Mouse (Mus musculus): ENCODE measurements around the gene Pnpla3. TPM values are rescaled to one million over a fixed set of nuclear protein-coding genes. Genes with fewer than 3 reads are reported as not detected.

Pnpla3 gene
- polyA plus RNA-seq (2016; fragmentation: Nextera tagmentation; extraction: Ambion mirVana): 2.6 and 3.4 TPM in 2 replicates

DNA sequence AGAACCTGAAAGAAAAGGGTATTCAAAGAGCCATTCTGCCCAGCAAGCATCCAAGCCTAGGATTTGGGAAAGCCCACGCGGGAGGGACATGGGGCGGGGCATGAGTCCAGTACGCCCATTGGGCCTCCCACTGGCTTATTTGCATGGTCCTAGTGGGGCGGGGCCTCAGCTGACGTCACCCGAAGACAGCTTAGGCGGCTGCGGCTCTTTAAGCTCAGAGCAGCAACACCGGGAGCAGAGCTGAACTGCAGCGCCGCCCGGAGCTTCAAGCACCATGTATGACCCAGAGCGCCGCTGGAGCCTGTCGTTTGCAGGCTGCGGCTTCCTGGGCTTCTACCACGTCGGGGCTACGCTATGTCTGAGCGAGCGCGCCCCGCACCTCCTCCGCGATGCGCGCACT, at the start of gene Pnpla3:
Gene Pnpla3 (plus strand): TSS at position 238 of the 400 bp plus-strand sequence.
- WGBS: 0% methylated on average over 28 of the region's 28 CpGs
- peaks cover 18% of the 10 kb centered on the region for H3K4me1 ChIP-seq
- ATAC-seq (ENCODE audit: low FRiP score, low read depth): peak; percentile 96
- H3K9me3 ChIP-seq: no peaks in the 10 kb centered on the region
- no peak within 1 kb of the TSS for H3K27ac ChIP-seq
- H3K4me3 ChIP-seq: peak within 1 kb of the TSS; percentile 58
- no peaks in the 10 kb centered on the region for H3K36me3 ChIP-seq
- peaks cover 9% of the 10 kb centered on the region; the same call in 1 of the 2 replicates for H3K27me3 ChIP-seq (replicated peaks)
- peak within 1 kb of the TSS; percentile 98 for H3K4me2 ChIP-seq (replicated peaks)
- peak within 1 kb of the TSS; percentile 62 for H3K9ac ChIP-seq

DNA sequence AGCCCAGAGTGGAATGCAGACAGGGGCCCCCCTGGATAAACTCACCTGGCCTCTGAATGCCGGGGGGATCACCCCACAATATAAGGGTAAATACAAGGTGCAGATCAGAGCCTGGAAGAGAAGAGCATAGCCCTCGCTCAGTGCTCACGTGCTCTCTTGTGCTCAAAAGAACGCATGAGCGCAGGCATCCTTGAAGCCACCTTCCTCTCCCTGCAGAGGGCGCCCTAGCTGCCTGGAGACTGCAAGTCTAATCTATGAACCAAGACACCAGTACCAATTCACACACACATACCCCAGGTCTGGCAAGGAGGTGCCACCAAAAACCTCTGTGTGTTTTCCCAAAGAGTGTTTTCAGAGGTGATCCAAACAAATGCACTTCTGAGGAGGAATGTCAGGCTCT, 47.0 kb upstream of the Pnpla3 start:
- H3K36me3 ChIP-seq: no peaks in the 10 kb centered on the region
- no peaks in the 10 kb centered on the region for H3K4me1 ChIP-seq
- no peak overlapping the region for H3K9ac ChIP-seq
- ATAC-seq (ENCODE audit: low FRiP score, low read depth): no peak
- no peaks in the 10 kb centered on the region for H3K27me3 ChIP-seq (replicated peaks)
- WGBS: 19% methylated on average over 6 of the region's 6 CpGs
- H3K4me3 ChIP-seq: no peak overlapping the region
- H3K9me3 ChIP-seq: no peaks in the 10 kb centered on the region
- H3K4me2 ChIP-seq (replicated peaks): no peak overlapping the region
- no peak overlapping the region for H3K27ac ChIP-seq

DNA sequence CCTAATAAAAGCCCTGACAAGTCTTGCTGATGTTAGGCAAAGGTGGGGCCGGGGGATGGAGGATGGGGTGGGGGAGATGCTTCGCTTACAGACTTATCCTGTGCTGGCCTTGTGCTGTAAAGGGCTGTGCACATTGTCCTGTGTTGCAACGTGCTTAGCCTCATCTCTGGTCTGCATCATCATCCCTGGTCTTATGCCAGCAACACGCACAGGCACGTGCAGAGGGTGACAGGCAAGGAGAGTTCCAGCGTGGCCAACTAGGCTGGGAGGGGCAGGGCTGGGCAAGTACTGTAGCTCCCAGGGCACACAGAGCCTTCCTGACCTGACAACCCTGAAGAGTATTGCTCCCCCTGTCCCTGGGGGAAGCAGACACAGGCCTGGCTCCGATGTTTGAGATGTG, 46.6 kb upstream of the Pnpla3 start:
- 84% methylated on average over 7 of the region's 7 CpGs for WGBS
- Histone ChIP-seq H3K4me2 (replicated peaks) (no peak overlapping the region), H3K4me3 (no peak overlapping the region), H3K27ac (no peak overlapping the region), H3K4me1 (no peaks in the 10 kb centered on the region), H3K9me3 (no peaks in the 10 kb centered on the region), H3K9ac (no peak overlapping the region), H3K27me3 (replicated peaks) (no peaks in the 10 kb centered on the region), H3K36me3 (no peaks in the 10 kb centered on the region)
- ATAC-seq (ENCODE audit: low FRiP score, low read depth): no peak

DNA sequence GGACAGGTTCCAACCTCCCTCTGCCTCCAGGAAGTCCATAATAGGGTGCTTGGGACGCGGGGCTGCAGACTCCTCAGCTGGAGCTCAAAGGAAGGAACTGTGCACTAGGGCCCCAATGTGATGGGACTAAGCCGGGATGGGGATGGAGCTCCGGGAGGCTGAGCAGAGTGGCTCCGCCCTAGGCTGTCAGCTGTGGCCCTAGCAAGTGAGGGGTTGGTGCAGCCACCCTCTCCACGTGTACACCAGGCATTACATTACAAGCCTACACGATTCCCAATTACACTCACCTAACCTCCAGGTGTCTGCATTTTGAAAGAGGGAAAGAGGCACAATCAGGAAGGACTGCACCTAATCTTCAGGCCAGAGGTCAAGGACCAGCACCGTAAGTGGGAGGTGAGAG, 44.6 kb upstream of the Pnpla3 start, which contains the start of gene Pnpla5:
Gene Pnpla5 (minus strand): TSS at position 101 of the 400 bp plus-strand sequence.
- WGBS: 74% methylated on average over 8 of the region's 8 CpGs
- Histone ChIP-seq H3K27me3 (replicated peaks) (no peaks in the 10 kb centered on the region), H3K36me3 (no peaks in the 10 kb centered on the region), H3K9me3 (no peaks in the 10 kb centered on the region), H3K4me3 (no peak within 1 kb of the TSS), H3K4me1 (no peaks in the 10 kb centered on the region), H3K27ac (no peak within 1 kb of the TSS), H3K4me2 (replicated peaks) (no peak within 1 kb of the TSS), H3K9ac (no peak within 1 kb of the TSS)
- no peak for ATAC-seq (ENCODE audit: low FRiP score, low read depth)

DNA sequence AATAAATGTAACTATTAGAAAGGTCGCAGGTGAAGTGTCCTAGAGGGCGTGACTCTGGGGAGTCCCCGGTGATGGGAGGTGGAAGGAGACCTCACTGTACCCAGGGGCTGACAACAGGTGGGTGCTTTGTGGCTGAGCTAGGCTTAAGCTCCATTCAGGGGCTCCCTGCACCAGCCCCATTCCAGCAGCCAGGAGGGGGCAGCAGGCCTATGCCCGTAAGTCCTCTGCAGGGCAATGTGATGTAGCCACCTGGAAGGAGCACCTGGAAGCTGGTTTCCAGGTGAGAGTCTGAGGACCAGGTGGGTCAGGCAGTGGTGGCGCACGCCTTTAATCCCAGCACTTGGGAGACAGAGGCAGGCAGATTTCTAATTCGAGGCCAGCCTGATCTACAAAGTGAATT, 43.6 kb upstream of the Pnpla3 start:
- Histone ChIP-seq H3K9ac (no peak overlapping the region), H3K9me3 (no peaks in the 10 kb centered on the region), H3K27me3 (replicated peaks) (no peaks in the 10 kb centered on the region), H3K4me2 (replicated peaks) (no peak overlapping the region), H3K4me1 (no peaks in the 10 kb centered on the region), H3K27ac (no peak overlapping the region), H3K36me3 (no peaks in the 10 kb centered on the region), H3K4me3 (no peak overlapping the region)
- 68% methylated on average over 7 of the region's 7 CpGs for WGBS
- no peak for ATAC-seq (ENCODE audit: low FRiP score, low read depth)

DNA sequence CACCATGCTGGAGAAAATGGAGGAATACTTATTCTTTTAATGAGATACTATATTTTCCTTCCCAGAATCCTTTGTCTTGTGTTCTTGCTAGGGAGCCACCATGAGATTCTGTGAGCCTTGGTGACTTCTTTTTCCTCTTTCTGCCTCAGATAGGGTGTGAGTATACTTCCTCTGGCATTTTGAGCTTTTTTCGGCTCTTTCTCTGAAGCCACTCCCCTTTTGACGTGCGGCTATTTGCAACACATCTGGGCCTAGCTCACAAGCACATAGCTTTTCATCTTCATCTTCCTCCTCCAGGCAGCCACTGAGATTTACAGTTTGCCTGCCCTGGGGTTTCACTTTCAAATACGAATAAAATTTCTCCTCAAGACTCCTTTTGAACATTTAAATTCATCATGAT, 41.2 kb upstream of the Pnpla3 start:
- Histone ChIP-seq H3K9ac (no peak overlapping the region), H3K27ac (no peak overlapping the region), H3K4me2 (replicated peaks) (no peak overlapping the region), H3K27me3 (replicated peaks) (no peaks in the 10 kb centered on the region), H3K36me3 (no peaks in the 10 kb centered on the region), H3K4me1 (no peaks in the 10 kb centered on the region), H3K9me3 (no peaks in the 10 kb centered on the region), H3K4me3 (no peak overlapping the region)
- no peak for ATAC-seq (ENCODE audit: low FRiP score, low read depth)
- 80% methylated on average over 4 of the region's 4 CpGs for WGBS

DNA sequence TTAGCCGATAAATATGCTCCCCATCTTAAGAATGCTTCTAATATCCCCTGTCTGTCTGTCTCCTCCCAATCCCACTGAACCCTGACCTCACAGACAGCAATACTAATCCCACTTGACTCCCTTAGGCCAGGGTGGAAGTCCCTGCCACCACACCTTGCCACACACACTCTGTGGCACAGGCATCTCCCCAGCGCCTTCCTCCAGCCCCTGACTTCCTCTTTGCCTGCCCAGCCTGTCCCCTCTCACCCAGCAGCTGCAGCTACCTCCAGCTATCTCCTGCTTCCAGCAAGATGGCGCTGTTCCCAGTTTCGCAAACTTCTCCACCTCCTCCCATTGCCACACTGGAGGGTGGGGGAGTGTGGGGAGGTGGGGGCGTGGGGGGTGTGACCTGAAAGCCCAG, 40.8 kb upstream of the Pnpla3 start:
- ATAC-seq (ENCODE audit: low FRiP score, low read depth): no peak

DNA sequence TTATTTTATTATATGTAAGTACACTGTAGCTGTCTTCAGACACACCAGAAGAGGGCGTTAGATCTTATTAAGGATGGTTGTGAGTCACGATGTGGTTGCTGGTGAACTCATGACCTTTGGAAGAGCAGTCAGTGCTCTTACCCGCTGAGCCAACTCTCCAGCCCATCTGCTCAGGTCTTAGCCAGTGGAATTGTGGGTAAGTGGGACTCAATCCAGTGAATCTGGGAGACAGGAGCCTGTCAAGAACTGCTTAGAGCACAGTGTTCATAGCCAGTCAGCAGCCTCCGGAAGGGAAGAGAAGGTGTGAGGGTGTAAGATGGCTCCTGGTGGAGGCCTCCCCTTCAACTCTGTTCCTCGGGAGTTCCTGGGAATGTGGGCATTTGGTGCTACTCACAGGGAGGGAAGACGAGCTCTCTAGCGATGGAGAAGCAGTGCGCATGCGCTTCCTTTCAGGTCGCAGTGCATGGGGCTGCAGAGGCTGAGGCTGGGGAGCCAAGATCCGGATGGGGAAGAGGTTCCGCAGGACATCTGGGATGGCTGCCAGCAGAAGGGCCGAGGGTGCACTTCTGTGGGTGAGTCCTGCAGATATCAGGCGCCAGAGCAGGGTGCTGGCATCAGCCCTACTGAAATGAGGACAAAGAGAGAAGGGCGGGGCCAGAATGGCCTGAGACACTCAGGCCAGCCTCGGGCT, 36.4 kb upstream of the Pnpla3 start:
- H3K36me3 ChIP-seq: no peaks in the 10 kb centered on the region
- H3K9ac ChIP-seq: no peak overlapping the region
- no peak for ATAC-seq (ENCODE audit: low FRiP score, low read depth)
- no peak overlapping the region for H3K4me3 ChIP-seq
- no peak overlapping the region for H3K27ac ChIP-seq
- WGBS: 69% methylated on average over 16 of the region's 16 CpGs
- no peak overlapping the region for H3K4me2 ChIP-seq (replicated peaks)
- H3K27me3 ChIP-seq (replicated peaks): no peaks in the 10 kb centered on the region
- H3K4me1 ChIP-seq: no peaks in the 10 kb centered on the region
- H3K9me3 ChIP-seq: no peaks in the 10 kb centered on the region

More for the DNA sequence above, 40.8 kb upstream of the Pnpla3 start:
- no peak overlapping the region for H3K4me3 ChIP-seq
- no peak overlapping the region for H3K9ac ChIP-seq
- H3K27me3 ChIP-seq (replicated peaks): no peaks in the 10 kb centered on the region
- H3K4me1 ChIP-seq: no peaks in the 10 kb centered on the region
- 39% methylated on average over 5 of the region's 5 CpGs for WGBS
- no peaks in the 10 kb centered on the region for H3K9me3 ChIP-seq
- H3K36me3 ChIP-seq: no peaks in the 10 kb centered on the region
- H3K4me2 ChIP-seq (replicated peaks): no peak overlapping the region
- H3K27ac ChIP-seq: no peak overlapping the region

DNA sequence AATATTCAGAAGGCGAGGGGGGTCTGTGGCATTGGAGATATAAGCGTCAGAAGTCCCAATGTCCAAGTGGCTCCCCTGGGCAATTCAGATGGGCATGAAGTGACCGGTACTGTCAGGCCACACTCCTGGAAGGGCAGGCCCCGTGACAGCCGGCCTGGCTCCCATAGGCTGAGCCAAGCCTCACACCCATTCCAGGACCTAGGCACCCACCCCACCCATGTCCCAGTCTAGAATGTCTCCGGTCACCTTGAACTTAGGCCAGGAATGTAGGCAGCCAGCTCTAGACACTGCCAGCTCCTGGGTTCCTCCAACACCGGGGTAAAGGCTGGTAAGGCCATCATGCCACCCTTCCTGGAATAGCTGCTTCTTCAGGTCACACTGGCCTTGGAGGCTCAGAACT, 35.7 kb upstream of the Pnpla3 start:
- no peak overlapping the region for H3K27ac ChIP-seq
- no peaks in the 10 kb centered on the region for H3K9me3 ChIP-seq
- H3K4me2 ChIP-seq (replicated peaks): no peak overlapping the region
- peaks cover 4% of the 10 kb centered on the region; the same call in 1 of the 2 replicates for H3K4me1 ChIP-seq
- H3K9ac ChIP-seq: no peak overlapping the region
- no peak for ATAC-seq (ENCODE audit: low FRiP score, low read depth)
- 95% methylated on average over 7 of the region's 7 CpGs for WGBS
- H3K4me3 ChIP-seq: no peak overlapping the region
- no peaks in the 10 kb centered on the region for H3K36me3 ChIP-seq
- no peaks in the 10 kb centered on the region for H3K27me3 ChIP-seq (replicated peaks)

DNA sequence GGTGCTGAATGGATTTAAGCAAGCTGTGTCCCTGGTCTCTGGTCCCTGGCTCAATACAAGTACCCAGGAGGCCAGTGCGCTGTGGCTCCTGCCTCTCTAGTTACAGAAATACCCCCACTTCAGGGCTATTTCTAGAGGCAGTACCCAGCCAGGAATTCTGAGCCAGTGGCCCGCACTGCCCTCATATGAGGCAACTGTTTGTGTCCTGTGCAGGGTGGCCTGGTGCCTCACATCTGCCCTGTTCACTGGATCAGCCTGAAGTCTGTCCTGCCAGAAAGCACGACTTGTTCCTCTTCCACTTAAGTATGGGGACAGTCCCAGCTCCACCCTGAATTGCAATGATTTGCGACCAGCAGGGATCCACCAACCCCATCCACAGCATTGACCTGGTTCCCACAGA, 34.2 kb upstream of the Pnpla3 start:
- no peak overlapping the region for H3K4me2 ChIP-seq (replicated peaks)
- ATAC-seq (ENCODE audit: low FRiP score, low read depth): no peak
- H3K27ac ChIP-seq: no peak overlapping the region
- no peaks in the 10 kb centered on the region for H3K27me3 ChIP-seq (replicated peaks)
- peaks cover 7% of the 10 kb centered on the region; the same call in 1 of the 2 replicates for H3K4me1 ChIP-seq
- no peak overlapping the region for H3K4me3 ChIP-seq
- no peaks in the 10 kb centered on the region for H3K36me3 ChIP-seq
- no peak overlapping the region for H3K9ac ChIP-seq
- 75% methylated on average over 4 of the region's 4 CpGs for WGBS
- no peaks in the 10 kb centered on the region for H3K9me3 ChIP-seq

DNA sequence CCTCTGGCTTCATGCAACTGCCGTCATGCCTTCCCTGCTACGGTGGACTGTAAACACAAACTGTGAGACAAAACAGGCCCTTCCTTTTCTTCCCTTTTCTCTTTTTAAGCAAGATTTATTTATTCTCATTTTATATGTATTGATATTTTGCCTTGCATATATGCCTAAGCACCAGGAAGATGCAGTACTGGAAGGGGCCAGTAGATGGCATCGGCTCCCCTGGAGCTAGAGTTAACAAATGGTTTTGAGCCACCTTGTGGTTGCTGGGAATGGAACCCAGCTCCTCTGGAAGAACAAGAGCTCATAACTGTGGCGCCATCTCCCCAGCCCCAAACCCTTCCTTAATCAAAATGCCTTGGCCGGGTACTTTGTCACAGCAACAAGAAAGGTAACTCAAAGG, 32.2 kb upstream of the Pnpla3 start:
- H3K4me1 ChIP-seq: peaks cover 7% of the 10 kb centered on the region; the same call in 1 of the 2 replicates
- no peak overlapping the region for H3K27ac ChIP-seq
- ATAC-seq (ENCODE audit: low FRiP score, low read depth): no peak
- H3K27me3 ChIP-seq (replicated peaks): no peaks in the 10 kb centered on the region
- no peak overlapping the region for H3K4me2 ChIP-seq (replicated peaks)
- H3K4me3 ChIP-seq: no peak overlapping the region
- no peak overlapping the region for H3K9ac ChIP-seq
- 90% methylated on average over 5 of the region's 5 CpGs for WGBS
- no peaks in the 10 kb centered on the region for H3K36me3 ChIP-seq
- no peaks in the 10 kb centered on the region for H3K9me3 ChIP-seq

DNA sequence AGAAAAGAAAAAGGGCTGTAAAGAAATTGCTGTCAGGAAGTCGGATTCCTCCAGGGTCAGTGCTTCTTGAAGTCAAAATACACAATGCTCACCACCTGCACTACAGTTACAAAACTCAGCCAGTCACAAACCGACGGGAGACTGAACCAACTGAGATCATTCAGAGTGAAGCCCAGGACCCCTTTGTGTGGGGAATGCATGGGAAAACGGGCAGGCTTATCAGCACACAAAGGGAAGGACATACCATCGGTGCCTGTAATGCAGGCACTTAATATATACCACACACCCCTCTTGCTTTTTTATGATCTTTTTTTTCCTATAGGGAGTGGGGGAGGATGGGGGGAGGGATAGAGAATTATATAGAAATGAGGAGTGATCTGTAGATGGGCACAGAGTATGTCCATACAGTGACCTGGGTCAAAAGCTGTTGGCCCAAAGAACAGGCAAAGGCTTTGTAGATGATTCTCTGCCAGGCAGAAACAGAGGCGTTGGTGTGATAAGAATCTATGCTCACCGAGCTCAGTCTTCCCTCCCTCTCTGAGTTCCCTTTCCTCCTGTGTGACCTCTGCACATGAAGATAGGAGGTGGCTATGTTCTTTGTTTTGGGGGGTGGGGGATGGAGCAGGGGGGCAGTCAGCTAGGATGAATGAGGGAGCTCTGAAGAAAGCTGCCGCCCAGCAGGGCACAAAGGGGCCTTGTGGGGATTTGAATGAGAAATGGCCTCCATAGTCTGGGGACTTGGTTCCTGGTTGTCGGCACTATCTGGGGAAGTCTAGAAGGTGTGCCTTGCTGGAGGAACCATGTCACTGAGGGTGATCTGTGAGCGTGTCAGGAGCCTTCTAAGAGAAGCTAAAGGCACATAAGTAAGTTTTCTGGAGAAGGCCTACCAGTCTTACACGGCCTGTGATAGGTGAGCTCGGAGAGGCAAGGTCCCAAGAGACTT, 30.9 kb upstream of the Pnpla3 start:
- no peak overlapping the region for H3K9ac ChIP-seq
- WGBS: 25% methylated on average over 12 of the region's 12 CpGs
- no peak for ATAC-seq (ENCODE audit: low FRiP score, low read depth)
- no peak overlapping the region for H3K4me3 ChIP-seq
- H3K27me3 ChIP-seq (replicated peaks): no peaks in the 10 kb centered on the region
- H3K9me3 ChIP-seq: no peaks in the 10 kb centered on the region
- H3K4me1 ChIP-seq: peaks cover 7% of the 10 kb centered on the region; the same call in 1 of the 2 replicates
- no peaks in the 10 kb centered on the region for H3K36me3 ChIP-seq
- no peak overlapping the region for H3K27ac ChIP-seq
- H3K4me2 ChIP-seq (replicated peaks): no peak overlapping the region; the same call in 1 of the 2 replicates

Measured in neural tube, embryonic 12.5 days (tissue).